Comparison of ENCODE assay signal across 14 mouse cellular contexts in genomic region chr4:108990032-108990431, GRCm38 (mm10). TPM values are rescaled to one million over a fixed set of nuclear protein-coding genes. Genes with fewer than 3 reads are reported as not detected.
DNase-seq lines count a peak whose midpoint lies in the region; ATAC-seq and TF ChIP-seq lines count a peak whose summit lies in the region.
"Had no signal": no experiment of that assay in that cellular context is flagged by ENCODE, and none has a peak within 500 bp of the region (broad histone marks: within the 10 kb centered on the region; RNA-seq: fewer than 3 reads in every experiment).

No protein-coding gene starts in this region.

- TF ChIP-seq EP300 in ES-Bruce4 (IDR thresholded peaks at IDR 0.05; ENCODE audit: insufficient read depth, low read depth, low read length) (0 out of 2 replicates have a peak, but pooled peaks have one; percentile 30), MEL (IDR thresholded peaks at IDR 0.05; ENCODE audit: low read depth in 1 of 2, low read length in 2 of 2) (no peak)
- no peak for TF ChIP-seq EP300 in liver, postnatal 0 days (IDR thresholded peaks at IDR 0.05; ENCODE audit: low read depth)

- no peak for TF ChIP-seq POLR2A in ES-Bruce4 (IDR thresholded peaks at IDR 0.05; ENCODE audit: insufficient read depth, low read length)
- TF ChIP-seq POLR2A in MEL (IDR thresholded peaks at IDR 0.05; ENCODE audit: control insufficient read depth in 1 of 2, insufficient read depth in 1 of 2, low read depth in 1 of 2, low read length in 2 of 2, poor library complexity in 1 of 2), result no peak

- TF ChIP-seq CTCF in ES-Bruce4 (IDR thresholded peaks at IDR 0.05; ENCODE audit: low read depth, low read length), result no peak
- TF ChIP-seq CTCF in MEL (IDR thresholded peaks at IDR 0.05 in 2 of 3, conservative IDR thresholded peaks at IDR 0.05 in 1 of 3; ENCODE audit: control insufficient read depth in 1 of 3, insufficient read depth in 1 of 3, low read depth in 2 of 3, low read length in 3 of 3, poor library complexity in 1 of 3, severe bottlenecking in 1 of 3), result no peak
- no peak for TF ChIP-seq CTCF in liver, postnatal 0 days (IDR thresholded peaks at IDR 0.05; ENCODE audit: low read depth)

- peak overlapping the region; percentile 45 for H3K4me2 ChIP-seq in liver, postnatal 0 days (ENCODE audit: low read depth, low read length)
- H3K4me2 ChIP-seq: heart, embryonic 13.5 days; intestine, embryonic 15.5 days; midbrain, embryonic 12.5 days had no signal

- DNase-seq in MEL (ENCODE audit: low read depth, low spot score), result peak; percentile 35
- no peak for DNase-seq in liver, postnatal 0 days
- DNase-seq in kidney, adult 9 months, result no peak
- no peak for DNase-seq in embryonic facial prominence, embryonic 10.5 days (ENCODE audit: low spot score)
- no peak for DNase-seq in thymus, postnatal 25 days
- DNase-seq: adrenal gland, postnatal 14 days; cerebellum, postnatal 14 days; lung, postnatal 36 days had no signal

- peak; percentile 96 for ATAC-seq in liver, postnatal 0 days
- ATAC-seq: intestine, embryonic 15.5 days had no signal

- no peak overlapping the region for H3K4me3 ChIP-seq in ES-Bruce4 (ENCODE audit: low read depth, low read length)
- no peak overlapping the region for H3K4me3 ChIP-seq in MEL (ENCODE audit: control insufficient read depth in 1 of 2, insufficient read depth in 1 of 2, low read depth in 2 of 2, low read length in 2 of 2)
- H3K4me3 ChIP-seq in erythroblast, embryonic 14.5 days (replicated peaks), result peak overlapping the region; percentile 30
- H3K4me3 ChIP-seq in liver, postnatal 0 days (ENCODE audit: low read depth, low read length), result no peak overlapping the region
- no peak overlapping the region for H3K4me3 ChIP-seq in embryonic facial prominence, embryonic 10.5 days
- H3K4me3 ChIP-seq: heart, embryonic 13.5 days; intestine, embryonic 15.5 days; midbrain, embryonic 12.5 days; myocyte had no signal

- H3K27me3 ChIP-seq in ES-Bruce4 (ENCODE audit: control insufficient read depth, insufficient read depth, low read length, poor library complexity, severe bottlenecking) (no peaks in the 10 kb centered on the region), MEL (ENCODE audit: control insufficient read depth in 1 of 2, insufficient read depth in 2 of 2, low read length in 2 of 2) (no peaks in the 10 kb centered on the region; a peak in 2 of 4 replicates)
- peaks cover 2% of the 10 kb centered on the region; the same call in 1 of the 2 replicates for H3K27me3 ChIP-seq in erythroblast, embryonic 14.5 days (ENCODE audit: control insufficient read depth)
- no peaks in the 10 kb centered on the region for H3K27me3 ChIP-seq in liver, postnatal 0 days (ENCODE audit: insufficient read depth, low read length)
- H3K27me3 ChIP-seq in embryonic facial prominence, embryonic 10.5 days (replicated peaks; ENCODE audit: low read depth, poor library complexity, severe bottlenecking), result no peaks in the 10 kb centered on the region
- H3K27me3 ChIP-seq: heart, embryonic 13.5 days; intestine, embryonic 15.5 days; midbrain, embryonic 12.5 days had no signal

- H3K27ac ChIP-seq in ES-Bruce4 (ENCODE audit: insufficient read depth, low read length) (peak overlapping the region; percentile 86), MEL (ENCODE audit: control insufficient read depth, low read depth, low read length) (no peak overlapping the region)
- peak overlapping the region; percentile 48; the same call in 1 of the 2 replicates for H3K27ac ChIP-seq in liver, postnatal 0 days (ENCODE audit: low read depth)
- H3K27ac ChIP-seq in embryonic facial prominence, embryonic 10.5 days (replicated peaks), result no peak overlapping the region
- H3K27ac ChIP-seq: heart, embryonic 13.5 days; intestine, embryonic 15.5 days; midbrain, embryonic 12.5 days had no signal

- no peaks in the 10 kb centered on the region for H3K4me1 ChIP-seq in ES-Bruce4 (ENCODE audit: control insufficient read depth, insufficient read depth, low read length)
- peaks cover 0 to 11% of the 10 kb centered on the region in 2 experiments; a peak in 3 of 4 replicates for H3K4me1 ChIP-seq in MEL (ENCODE audit: control insufficient read depth in 1 of 2, insufficient read depth in 2 of 2, low read length in 2 of 2)
- peaks cover 37% of the 10 kb centered on the region for H3K4me1 ChIP-seq in erythroblast, embryonic 14.5 days (ENCODE audit: control insufficient read depth)
- peaks cover 9% of the 10 kb centered on the region for H3K4me1 ChIP-seq in liver, postnatal 0 days (ENCODE audit: insufficient read depth)
- H3K4me1 ChIP-seq in embryonic facial prominence, embryonic 10.5 days, result no peaks in the 10 kb centered on the region
- H3K4me1 ChIP-seq: heart, embryonic 13.5 days; intestine, embryonic 15.5 days; midbrain, embryonic 12.5 days had no signal

- H3K9ac ChIP-seq in ES-Bruce4 (ENCODE audit: low read depth, poor library complexity, severe bottlenecking) (no peak overlapping the region), MEL (ENCODE audit: control insufficient read depth, low read depth, low read length, poor library complexity, severe bottlenecking) (no peak overlapping the region)
- no peak overlapping the region for H3K9ac ChIP-seq in liver, postnatal 0 days (replicated peaks)
- H3K9ac ChIP-seq: heart, embryonic 13.5 days; intestine, embryonic 15.5 days; midbrain, embryonic 12.5 days had no signal

- H3K79me2 ChIP-seq in MEL (ENCODE audit: control insufficient read depth, insufficient read depth, low read length, poor library complexity), result no peaks in the 10 kb centered on the region

- H3K36me3 ChIP-seq in ES-Bruce4 (ENCODE audit: control insufficient read depth, insufficient read depth, low read length, poor library complexity, severe bottlenecking), result no peaks in the 10 kb centered on the region
- peaks cover 0 to 14% of the 10 kb centered on the region in 2 experiments; a peak in 2 of 4 replicates for H3K36me3 ChIP-seq in MEL (ENCODE audit: control insufficient read depth in 1 of 2, insufficient read depth in 2 of 2, low read length in 2 of 2)
- no peaks in the 10 kb centered on the region for H3K36me3 ChIP-seq in erythroblast, embryonic 14.5 days (ENCODE audit: control insufficient read depth)
- no peaks in the 10 kb centered on the region for H3K36me3 ChIP-seq in liver, postnatal 0 days (replicated peaks; ENCODE audit: insufficient read depth, low read length)
- H3K36me3 ChIP-seq in embryonic facial prominence, embryonic 10.5 days (replicated peaks), result no peaks in the 10 kb centered on the region
- H3K36me3 ChIP-seq: heart, embryonic 13.5 days; intestine, embryonic 15.5 days; midbrain, embryonic 12.5 days had no signal

- H3K9me3 ChIP-seq in ES-Bruce4 (replicated peaks; ENCODE audit: control insufficient read depth, insufficient read depth, low read length, poor library complexity, severe bottlenecking), result no peaks in the 10 kb centered on the region
- no peaks in the 10 kb centered on the region for H3K9me3 ChIP-seq in MEL (replicated peaks; ENCODE audit: insufficient read depth, low read length)
- H3K9me3 ChIP-seq in erythroblast, embryonic 14.5 days (ENCODE audit: control insufficient read depth, low read length), result no peaks in the 10 kb centered on the region
- no peaks in the 10 kb centered on the region for H3K9me3 ChIP-seq in liver, postnatal 0 days (ENCODE audit: low read length)
- no peaks in the 10 kb centered on the region for H3K9me3 ChIP-seq in embryonic facial prominence, embryonic 10.5 days
- H3K9me3 ChIP-seq: heart, embryonic 13.5 days; intestine, embryonic 15.5 days; midbrain, embryonic 12.5 days had no signal

- no peak for TF ChIP-seq RAD21 in MEL (IDR thresholded peaks at IDR 0.05; ENCODE audit: low read depth, low read length)

TF ChIP-seq in MEL, 35 proteins besides CTCF, POLR2A, EP300 and RAD21:
- TF ChIP-seq MAZ (IDR thresholded peaks at IDR 0.05; ENCODE audit: low read depth, low read length) (no peak), MAFK (IDR thresholded peaks at IDR 0.05; ENCODE audit: borderline replicate concordance, low read depth, low read length) (no peak), MXI1 (IDR thresholded peaks at IDR 0.05; ENCODE audit: low read depth, low read length) (no peak), CHD1 (IDR thresholded peaks at IDR 0.05; ENCODE audit: low read depth, low read length) (no peak), SMC3 (IDR thresholded peaks at IDR 0.05; ENCODE audit: low read depth, low read length) (no peak), ZC3H11A (IDR thresholded peaks at IDR 0.05; ENCODE audit: low read depth, low read length) (no peak), UBTF (IDR thresholded peaks at IDR 0.05; ENCODE audit: borderline replicate concordance, insufficient read depth, low read depth, low read length) (no peak), ETS1 (IDR thresholded peaks at IDR 0.05; ENCODE audit: low read depth, low read length) (no peak), GABPA (IDR thresholded peaks at IDR 0.05; ENCODE audit: low read depth, low read length) (no peak), RCOR1 (IDR thresholded peaks at IDR 0.05; ENCODE audit: low read depth, low read length) (no peak)

RNA-seq across cellular contexts. Expression of gene Nrd1, which starts 10.4 kb away (rescaled TPM):
- polyA plus RNA-seq in ES-Bruce4 (2011; ENCODE audit: insufficient read depth, insufficient read length, low read depth, missing spikeins), result 199 and 231 TPM in 2 replicates
- total RNA-seq in MEL (2012; rRNA removed), result 24.2 and 27.7 TPM in 2 replicates
- polyA plus RNA-seq in MEL (2012; ENCODE audit: insufficient read depth in 1 of 2, insufficient read length in 2 of 2, low read depth in 1 of 2, low replicate concordance in 2 of 2, missing spikeins in 1 of 2), result 100 to 1,000 TPM in 1 of 2 experiments, 10 to 100 TPM in 1; 72.7 to 883 TPM
- polyA plus RNA-seq in erythroblast, embryonic 14.5 days (2012), result 3.9 and 4.5 TPM in 2 replicates
- polyA plus RNA-seq in liver, postnatal 0 days (2015; fragmentation: Nextera tagmentation; extraction: Ambion mirVana), result 18.5 and 19.6 TPM in 2 replicates
- polyA plus RNA-seq in embryonic facial prominence, embryonic 10.5 days (2016; fragmentation: Nextera tagmentation; extraction: Ambion mirVana), result 76.7 and 78.6 TPM in 2 replicates

Comparison
In these comparisons a context has a peak if more than half of its experiments do, and no peak if none do; other contexts are left out.
1. H3K27ac ChIP-seq: peak in ES-Bruce4 (single experiment) and liver, postnatal 0 days (single experiment); none in MEL (single experiment) and embryonic facial prominence, embryonic 10.5 days (single experiment).